ENCODE assay signal across 24 mouse cellular contexts in genomic region chr2:5652071-5652470, GRCm38 (mm10).
A peak's percentile ranks its signal among the peaks of the same experiment; 100 is the strongest.
DNase-seq lines count a peak whose midpoint lies in the region; ATAC-seq and TF ChIP-seq lines count a peak whose summit lies in the region.
"Had no signal": no experiment of that assay in that cellular context is flagged by ENCODE, and none has a peak within 500 bp of the region (broad histone marks: within the 10 kb centered on the region; RNA-seq: fewer than 3 reads in every experiment).

No protein-coding gene starts in this region.

- H3K4me3 ChIP-seq in lung, embryonic 14.5 days (ENCODE audit: low read depth, low read length), result no peak overlapping the region
- no peak overlapping the region for H3K4me3 ChIP-seq in lung, adult 2 months (replicated peaks; ENCODE audit: extremely low read depth, low read depth, low read length)
- H3K4me3 ChIP-seq: embryonic facial prominence, embryonic 15.5 days; erythroblast, embryonic 14.5 days; forebrain, embryonic 10.5 days; heart, adult 2 months; heart, embryonic 12.5 days; hindbrain, embryonic 12.5 days had no signal

- 46% methylated on average over 6 of the region's 6 CpGs for WGBS in lung, embryonic 14.5 days
- WGBS in lung, adult 2 months, result 59% methylated on average over 6 of the region's 6 CpGs

- peaks cover 11% of the 10 kb centered on the region; the same call in 1 of the 2 replicates for H3K27me3 ChIP-seq in lung, embryonic 14.5 days (ENCODE audit: insufficient read depth, low read length)
- H3K27me3 ChIP-seq: embryonic facial prominence, embryonic 15.5 days; heart, embryonic 12.5 days; hindbrain, embryonic 12.5 days had no signal

- peak; percentile 33 to 51 for DNase-seq in cerebellum, postnatal 10 days
- DNase-seq in cerebellum, adult 11-12 months, result no peak
- DNase-seq in heart, postnatal 4 days, result peak; percentile 14
- no peak for DNase-seq in heart, adult 8-10 months (ENCODE audit: low spot score)
- DNase-seq in lung, embryonic 14.5 days, result peak; percentile 70
- DNase-seq in lung, adult 2 months, result no peak
- DNase-seq in right cerebral cortex, postnatal 4 days, result peak; percentile 22
- DNase-seq in right cerebral cortex, postnatal 25 days, result no peak
- DNase-seq: adrenal gland, postnatal 10 days; B cell, adult 2 months; cerebellum, adult 18-20 months; cerebellum, adult 9-11 months; embryo, embryonic 11 days; gastrocnemius, postnatal 10 days; heart, adult 2 months; heart, postnatal 36 days had no signal

- no peak overlapping the region for H3K27ac ChIP-seq in lung, embryonic 14.5 days (ENCODE audit: low read depth)
- H3K27ac ChIP-seq: embryonic facial prominence, embryonic 15.5 days; forebrain, embryonic 10.5 days; heart, adult 2 months; hindbrain, embryonic 12.5 days had no signal

- no peaks in the 10 kb centered on the region for H3K9me3 ChIP-seq in lung, embryonic 14.5 days (ENCODE audit: low read depth, low read length)
- H3K9me3 ChIP-seq: embryonic facial prominence, embryonic 15.5 days; forebrain, embryonic 10.5 days; G1E; heart, embryonic 12.5 days; hindbrain, embryonic 12.5 days had no signal

- H3K36me3 ChIP-seq in lung, embryonic 14.5 days (ENCODE audit: insufficient read depth), result no peaks in the 10 kb centered on the region
- H3K36me3 ChIP-seq: embryonic facial prominence, embryonic 15.5 days; forebrain, embryonic 10.5 days; G1E; heart, embryonic 12.5 days; hindbrain, embryonic 12.5 days had no signal

- no peak overlapping the region for H3K4me2 ChIP-seq in lung, embryonic 14.5 days
- H3K4me2 ChIP-seq: embryonic facial prominence, embryonic 15.5 days; heart, embryonic 12.5 days; hindbrain, embryonic 12.5 days had no signal

- H3K4me1 ChIP-seq in lung, embryonic 14.5 days (ENCODE audit: insufficient read depth), result 0 out of 2 replicates have a peak, but pooled peaks cover 10% of the 10 kb centered on the region
- no peaks in the 10 kb centered on the region for H3K4me1 ChIP-seq in lung, adult 2 months (ENCODE audit: control insufficient read depth, insufficient read depth, low read length)
- H3K4me1 ChIP-seq: embryonic facial prominence, embryonic 15.5 days; forebrain, embryonic 10.5 days; heart, embryonic 12.5 days; hindbrain, embryonic 12.5 days had no signal

- TF ChIP-seq POLR2A in lung, adult 2 months (IDR thresholded peaks at IDR 0.05; ENCODE audit: borderline replicate concordance, extremely low read depth, low read depth, low read length), result no peak

- TF ChIP-seq CTCF in lung, embryonic 14.5 days (IDR thresholded peaks at IDR 0.05; ENCODE audit: low read depth), result no peak
- no peak for TF ChIP-seq CTCF in lung, adult 2 months (IDR thresholded peaks at IDR 0.05; ENCODE audit: insufficient read depth, low read length)

- ATAC-seq in lung, embryonic 14.5 days (ENCODE audit: insufficient read depth), result no peak
- ATAC-seq: forebrain, embryonic 14.5 days; hindbrain, embryonic 16.5 days had no signal

- H3K9ac ChIP-seq in lung, embryonic 14.5 days, result no peak overlapping the region
- H3K9ac ChIP-seq: embryonic facial prominence, embryonic 15.5 days; heart, embryonic 12.5 days; hindbrain, embryonic 12.5 days had no signal

Comparison
In these comparisons a context has a peak if more than half of its experiments do, and no peak if none do; other contexts are left out.
1. DNase-seq: peak in cerebellum, postnatal 10 days (2 of 2), heart, postnatal 4 days (single experiment), lung, embryonic 14.5 days (single experiment) and right cerebral cortex, postnatal 4 days (single experiment); none in cerebellum, adult 11-12 months (single experiment), heart, adult 8-10 months (single experiment), lung, adult 2 months (single experiment) and right cerebral cortex, postnatal 25 days (single experiment).